Comparison of ENCODE assay signal across 8 mouse cellular contexts in the genomic region with DNA sequence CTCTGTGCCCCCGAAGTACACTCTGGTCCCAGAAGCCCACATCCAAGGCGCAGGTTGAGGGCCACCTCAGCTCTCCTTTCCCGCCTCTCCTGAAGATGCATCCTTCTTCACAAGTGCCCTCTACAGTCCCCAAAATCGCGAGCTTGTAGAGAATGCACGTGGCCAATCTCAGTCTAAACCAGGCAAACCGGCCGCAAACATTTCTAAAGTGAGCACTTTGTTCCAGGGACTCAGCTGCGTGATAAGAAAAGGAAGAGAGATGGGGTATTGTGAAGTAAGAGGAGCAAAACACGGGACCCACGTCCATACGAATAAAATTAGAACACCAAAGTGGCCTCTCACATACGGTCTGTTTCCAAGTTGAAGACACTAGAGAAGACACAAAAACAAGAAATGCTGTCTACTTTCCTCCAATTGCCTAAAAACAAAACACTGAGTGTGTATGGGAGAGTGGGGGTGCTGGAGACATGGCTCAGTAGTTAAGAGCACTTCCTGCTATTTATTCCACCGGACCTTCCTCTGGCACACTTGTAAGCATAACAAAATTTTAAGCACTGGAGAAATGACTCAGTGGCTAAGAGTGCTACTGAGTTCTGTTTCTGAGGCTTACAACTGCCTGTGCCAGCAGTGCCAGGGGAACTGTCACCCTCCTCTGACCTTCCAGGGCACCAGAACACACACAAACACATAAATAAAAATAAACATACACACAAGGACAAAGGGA. TPM values are rescaled to one million over a fixed set of nuclear protein-coding genes. Genes with fewer than 3 reads are reported as not detected.
A peak's percentile ranks its signal among the peaks of the same experiment; 100 is the strongest.
DNase-seq lines count a peak whose midpoint lies in the region; ATAC-seq and TF ChIP-seq lines count a peak whose summit lies in the region.

No protein-coding gene starts in this region.

- peak overlapping the region; percentile 84; the same call in 1 of the 2 replicates for H3K27ac ChIP-seq in heart, embryonic 12.5 days (ENCODE audit: poor library complexity, severe bottlenecking)
- peak overlapping the region; percentile 66 for H3K27ac ChIP-seq in hindbrain, embryonic 14.5 days
- H3K27ac ChIP-seq in midbrain, embryonic 10.5 days (replicated peaks): peak overlapping the region; percentile 93

- H3K4me2 ChIP-seq in heart, embryonic 12.5 days: peak overlapping the region; percentile 90
- peak overlapping the region; percentile 80 for H3K4me2 ChIP-seq in hindbrain, embryonic 14.5 days (replicated peaks)

- no peaks in the 10 kb centered on the region for H3K9me3 ChIP-seq in heart, embryonic 12.5 days (replicated peaks)
- H3K9me3 ChIP-seq in G1E (replicated peaks): no peaks in the 10 kb centered on the region
- H3K9me3 ChIP-seq in hindbrain, embryonic 14.5 days (ENCODE audit: control insufficient read depth, low read length): no peaks in the 10 kb centered on the region
- H3K9me3 ChIP-seq in midbrain, embryonic 10.5 days (replicated peaks): no peaks in the 10 kb centered on the region

- peaks cover 31% of the 10 kb centered on the region for H3K4me1 ChIP-seq in heart, embryonic 12.5 days (replicated peaks)
- H3K4me1 ChIP-seq in G1E (ENCODE audit: insufficient read depth, low read depth, low read length): peaks cover 58% of the 10 kb centered on the region
- peaks cover 24% of the 10 kb centered on the region for H3K4me1 ChIP-seq in hindbrain, embryonic 14.5 days (replicated peaks; ENCODE audit: control insufficient read depth, insufficient read depth, low read length)
- H3K4me1 ChIP-seq in midbrain, embryonic 10.5 days: peaks cover 35% of the 10 kb centered on the region

- no peak for TF ChIP-seq CTCF in G1E (IDR thresholded peaks at IDR 0.05; ENCODE audit: low read depth, low read length)

- intact Hi-C loops in left cerebral cortex, postnatal 10 days (cut with DNase I): no loop called here

- ATAC-seq in heart, embryonic 12.5 days (ENCODE audit: insufficient number of reproducible peaks, low FRiP score): no peak
- ATAC-seq in G1E (ENCODE audit: extremely low read depth, insufficient number of reproducible peaks, low FRiP score, poor library complexity, severe bottlenecking): no peak
- peak; percentile 56 for ATAC-seq in hindbrain, embryonic 14.5 days (ENCODE audit: low FRiP score)

- H3K4me3 ChIP-seq in heart, embryonic 12.5 days: peak overlapping the region; percentile 86
- peak overlapping the region; percentile 96 for H3K4me3 ChIP-seq in G1E (ENCODE audit: low read depth, low read length)
- peak overlapping the region; percentile 95 for H3K4me3 ChIP-seq in hindbrain, embryonic 14.5 days (replicated peaks; ENCODE audit: low read length)
- H3K4me3 ChIP-seq in midbrain, embryonic 10.5 days: peak overlapping the region; percentile 89

- DNase-seq in heart, adult 11 months: no peak
- no peak for DNase-seq in G1E (ENCODE audit: low spot score)
- DNase-seq in hindbrain, embryonic 14.5 days (ENCODE audit: low spot score): no peak
- no peak for DNase-seq in midbrain, embryonic 10.5 days (ENCODE audit: low spot score)
- DNase-seq in frontal cortex, postnatal 14 days (ENCODE audit: low spot score in 2 of 2): no peak
- DNase-seq in left cerebral cortex, postnatal 10 days (ENCODE audit: extremely low spot score in 1 of 2, low spot score in 2 of 2): no peak
- no peak for DNase-seq in cerebellum, postnatal 36 days

- H3K27me3 ChIP-seq in heart, embryonic 12.5 days (replicated peaks): no peaks in the 10 kb centered on the region
- H3K27me3 ChIP-seq in G1E (ENCODE audit: insufficient read depth, low read length): no peaks in the 10 kb centered on the region
- no peaks in the 10 kb centered on the region for H3K27me3 ChIP-seq in hindbrain, embryonic 14.5 days (ENCODE audit: control insufficient read depth, insufficient read depth, low read length)
- peaks cover 16% of the 10 kb centered on the region for H3K27me3 ChIP-seq in midbrain, embryonic 10.5 days (ENCODE audit: low read depth, poor library complexity, severe bottlenecking)

- H3K9ac ChIP-seq in heart, embryonic 12.5 days: peak overlapping the region; percentile 84
- peak overlapping the region; percentile 95 for H3K9ac ChIP-seq in hindbrain, embryonic 14.5 days

- H3K36me3 ChIP-seq in heart, embryonic 12.5 days: peaks cover 15% of the 10 kb centered on the region
- H3K36me3 ChIP-seq in G1E (replicated peaks): peaks cover 30% of the 10 kb centered on the region
- peaks cover 13% of the 10 kb centered on the region for H3K36me3 ChIP-seq in hindbrain, embryonic 14.5 days (replicated peaks; ENCODE audit: control insufficient read depth, insufficient read depth)
- H3K36me3 ChIP-seq in midbrain, embryonic 10.5 days: peaks cover 20% of the 10 kb centered on the region

- 3% methylated on average over 14 of the region's 14 CpGs for WGBS in heart, embryonic 12.5 days
- WGBS in hindbrain, embryonic 14.5 days: 8% methylated on average over 14 of the region's 14 CpGs
- WGBS in midbrain, embryonic 10.5 days: 8% methylated on average over 14 of the region's 14 CpGs

RNA-seq across cellular contexts. Expression of a gene that starts 0.5 kb away (rescaled TPM):
- polyA plus RNA-seq in heart, embryonic 12.5 days (2016; fragmentation: Nextera tagmentation; extraction: Ambion mirVana): 59.4 and 64.7 TPM in 2 replicates
- total RNA-seq in G1E (2014; fragmentation: Nextera tagmentation): 55.5 and 72.3 TPM in 2 replicates
- 31.4 and 44.7 TPM in 2 replicates for total RNA-seq in G1E (2017)
- 41.4 and 44.9 TPM in 2 replicates for polyA plus RNA-seq in G1E (2012)
- polyA plus RNA-seq in hindbrain, embryonic 14.5 days (2014; fragmentation: Nextera tagmentation; extraction: Ambion mirVana): 94.9 and 99.9 TPM in 2 replicates
- polyA plus RNA-seq in midbrain, embryonic 10.5 days (2016; fragmentation: Nextera tagmentation; extraction: Ambion mirVana): 87.9 and 110 TPM in 2 replicates
- total RNA-seq in left cerebral cortex, postnatal 10 days (2021): 100 to 1,000 TPM; 114 TPM

RNA-seq across cellular contexts. Expression of a gene that starts 6.6 kb away (rescaled TPM):
- polyA plus RNA-seq in heart, embryonic 12.5 days (2016; fragmentation: Nextera tagmentation; extraction: Ambion mirVana): 140 and 158 TPM in 2 replicates
- 141 and 165 TPM in 2 replicates for total RNA-seq in G1E (2014; fragmentation: Nextera tagmentation)
- 82.2 and 84.0 TPM in 2 replicates for total RNA-seq in G1E (2017)
- 20.1 and 25.4 TPM in 2 replicates for polyA plus RNA-seq in G1E (2012)
- 267 and 306 TPM in 2 replicates for polyA plus RNA-seq in hindbrain, embryonic 14.5 days (2014; fragmentation: Nextera tagmentation; extraction: Ambion mirVana)
- polyA plus RNA-seq in midbrain, embryonic 10.5 days (2016; fragmentation: Nextera tagmentation; extraction: Ambion mirVana): 221 and 253 TPM in 2 replicates
- 100 to 1,000 TPM; 125 to 127 TPM for total RNA-seq in left cerebral cortex, postnatal 10 days (2021)

RNA-seq across cellular contexts. Expression of a gene that starts 26.3 kb away (rescaled TPM):
- polyA plus RNA-seq in heart, embryonic 12.5 days (2016; fragmentation: Nextera tagmentation; extraction: Ambion mirVana): 314 and 325 TPM in 2 replicates
- total RNA-seq in G1E (2014; fragmentation: Nextera tagmentation) (114 and 123 TPM in 2 replicates), G1E (2017) (111 and 130 TPM in 2 replicates)
- 24.8 and 25.1 TPM in 2 replicates for polyA plus RNA-seq in G1E (2012)
- polyA plus RNA-seq in hindbrain, embryonic 14.5 days (2014; fragmentation: Nextera tagmentation; extraction: Ambion mirVana): 345 and 410 TPM in 2 replicates
- polyA plus RNA-seq in midbrain, embryonic 10.5 days (2016; fragmentation: Nextera tagmentation; extraction: Ambion mirVana): 799 and 889 TPM in 2 replicates
- 10 to 100 TPM; 66.9 to 87.6 TPM for total RNA-seq in left cerebral cortex, postnatal 10 days (2021)

RNA-seq across cellular contexts. Expression of a gene that starts 29.0 kb away (rescaled TPM):
- polyA plus RNA-seq in heart, embryonic 12.5 days (2016; fragmentation: Nextera tagmentation; extraction: Ambion mirVana): 0.45 TPM in 1 of 2 replicates, not detected in the other
- total RNA-seq in G1E (2014; fragmentation: Nextera tagmentation): not detected in 2 replicates
- 0.87 TPM in 1 of 2 replicates, not detected in the other for total RNA-seq in G1E (2017)
- 0.78 TPM in 1 of 2 replicates, not detected in the other for polyA plus RNA-seq in G1E (2012)
- polyA plus RNA-seq in hindbrain, embryonic 14.5 days (2014; fragmentation: Nextera tagmentation; extraction: Ambion mirVana): not detected in 2 replicates
- polyA plus RNA-seq in midbrain, embryonic 10.5 days (2016; fragmentation: Nextera tagmentation; extraction: Ambion mirVana): 0.63 and 0.89 TPM in 2 replicates
- under 1 TPM in 1 of 2 experiments, not detected in 1; 0.59 TPM for total RNA-seq in left cerebral cortex, postnatal 10 days (2021)

RNA-seq across cellular contexts. Expression of a gene that starts 32.0 kb away (rescaled TPM):
- 95.0 and 102 TPM in 2 replicates for polyA plus RNA-seq in heart, embryonic 12.5 days (2016; fragmentation: Nextera tagmentation; extraction: Ambion mirVana)
- total RNA-seq in G1E (2014; fragmentation: Nextera tagmentation): 62.0 and 73.4 TPM in 2 replicates
- 121 and 127 TPM in 2 replicates for total RNA-seq in G1E (2017)
- 35.5 and 39.5 TPM in 2 replicates for polyA plus RNA-seq in G1E (2012)
- polyA plus RNA-seq in hindbrain, embryonic 14.5 days (2014; fragmentation: Nextera tagmentation; extraction: Ambion mirVana): 114 and 115 TPM in 2 replicates
- polyA plus RNA-seq in midbrain, embryonic 10.5 days (2016; fragmentation: Nextera tagmentation; extraction: Ambion mirVana): 169 and 196 TPM in 2 replicates
- 10 to 100 TPM; 34.0 to 34.6 TPM for total RNA-seq in left cerebral cortex, postnatal 10 days (2021)

Comparison
In these comparisons a context has a peak if more than half of its experiments do, and no peak if none do; other contexts are left out.
1. RNA of a gene that starts 26.3 kb away (polyA plus RNA-seq): 799 to 889 TPM in midbrain, embryonic 10.5 days, 345 to 410 TPM in hindbrain, embryonic 14.5 days and 314 to 325 TPM in heart, embryonic 12.5 days; 24.8 to 25.1 TPM in G1E; every median in the first group is over 10 times any median in the second.
2. Peak in every context shown above with its lines, with median percentiles within 50 percentile points of each other: H3K27ac ChIP-seq and H3K4me3 ChIP-seq.